Mouse (Mus musculus): ENCODE data around the gene Lsm14b.

GRCm38 (mm10) chr2:180063338-180064131, 38.7 kb downstream of the Lsm14b start:
- TF ChIP-seq CTCF (IDR thresholded peaks at IDR 0.05; ENCODE audit: low read depth): no peak
- no peak for TF ChIP-seq EP300 (optimal IDR thresholded peaks at IDR 0.05)
